Mouse (Mus musculus) MEL (cell line): Measurements from ENCODE around the gene Olfr5.

Experiments
- CTCF ChIP-seq, 3 experiments: IDR thresholded peaks in 2 of 3; conservative IDR thresholded peaks in 1 of 3; 2 replicates each; pipeline ENCODE4 v1.5.1; 2011 to 2012; ENCODE audit warnings: low read length in 3 of 3, low read depth in 2 of 3, mild to moderate bottlenecking in 2 of 3, improper control_type of control experiment in 1 of 3, inconsistent platforms in 1 of 3, mixed read lengths in 1 of 3, moderate library complexity in 1 of 3; ENCODE audit not compliant: control insufficient read depth in 1 of 3, insufficient read depth in 1 of 3, poor library complexity in 1 of 3, severe bottlenecking in 1 of 3
- E2F4 ChIP-seq: IDR thresholded peaks from 2 replicates; pipeline ENCODE4 v1.6.1; 2011; ENCODE audit warnings: low read depth, low read length, improper control_type of control experiment, borderline replicate concordance

GRCm38 (mm10) chr7:6466951-6467350 lies 19.8 kb downstream of the Olfr5 start, which contains the start of gene Olfr1346:
- TF ChIP-seq E2F4 (no peak), CTCF (IDR thresholded peaks at IDR 0.05 in 2 of 3, conservative IDR thresholded peaks at IDR 0.05 in 1 of 3; ENCODE audit: control insufficient read depth in 1 of 3, insufficient read depth in 1 of 3, low read depth in 2 of 3, low read length in 3 of 3, poor library complexity in 1 of 3, severe bottlenecking in 1 of 3) (no peak)
